Mouse (Mus musculus): ENCODE results near the gene Cracr2a. TPM values are rescaled to one million over a fixed set of nuclear protein-coding genes. Genes with fewer than 3 reads are reported as not detected.

The Cracr2a gene
- total RNA-seq, 4 experiments from 2014 or later: 2.1 to 4.3 (median 4.1) TPM

- DNase-seq: no peak
Measured at GRCm38 (mm10) chr6:127629249-127629648, 68.1 kb downstream of the Cracr2a start.

GRCm38 (mm10) chr6:127634858-127635257 is 73.7 kb downstream of the Cracr2a start:
- no peak for DNase-seq

DNA sequence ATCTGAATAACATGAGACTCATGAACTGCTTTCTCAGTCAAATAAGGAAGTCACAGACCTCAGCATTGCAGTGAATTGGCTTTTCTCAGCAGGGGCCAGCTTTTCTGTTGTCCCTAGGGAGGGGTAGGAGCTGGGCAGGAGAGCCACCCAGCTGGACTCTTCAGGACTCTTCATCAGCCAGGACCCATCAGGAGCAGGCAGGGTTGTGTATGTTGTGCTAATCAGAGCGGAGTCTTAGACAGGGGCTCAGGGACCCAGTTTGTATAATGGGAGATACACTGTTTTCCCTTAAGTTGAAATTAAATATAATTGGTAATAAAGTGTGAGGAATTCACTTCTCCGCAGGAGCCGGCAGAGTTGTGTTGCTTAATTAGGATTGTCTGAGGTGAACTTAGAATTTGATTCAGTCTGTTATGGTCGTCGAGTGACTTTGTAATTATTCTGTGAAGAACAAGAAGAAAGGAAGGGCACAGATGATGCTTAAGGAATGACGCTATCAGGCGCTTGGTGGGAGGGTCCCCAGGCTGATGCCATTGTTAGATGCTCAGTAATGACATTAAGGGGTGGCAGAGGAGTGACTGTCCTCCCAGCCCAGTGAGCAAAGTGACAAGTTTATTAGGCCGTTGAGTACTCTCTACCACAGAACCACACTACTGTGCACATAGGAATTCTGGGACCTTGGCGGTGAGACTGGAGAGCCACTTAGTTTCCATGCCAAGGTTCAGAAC is 74.5 kb downstream of the Cracr2a start:
- DNase-seq: no peak

- DNase-seq: no peak
Measured at GRCm38 (mm10) chr6:127641077-127641801, 80.1 kb downstream of the Cracr2a start.

GRCm38 (mm10) chr6:127655988-127656387 is 94.8 kb downstream of the Cracr2a start:
- DNase-seq: no peak

DNA sequence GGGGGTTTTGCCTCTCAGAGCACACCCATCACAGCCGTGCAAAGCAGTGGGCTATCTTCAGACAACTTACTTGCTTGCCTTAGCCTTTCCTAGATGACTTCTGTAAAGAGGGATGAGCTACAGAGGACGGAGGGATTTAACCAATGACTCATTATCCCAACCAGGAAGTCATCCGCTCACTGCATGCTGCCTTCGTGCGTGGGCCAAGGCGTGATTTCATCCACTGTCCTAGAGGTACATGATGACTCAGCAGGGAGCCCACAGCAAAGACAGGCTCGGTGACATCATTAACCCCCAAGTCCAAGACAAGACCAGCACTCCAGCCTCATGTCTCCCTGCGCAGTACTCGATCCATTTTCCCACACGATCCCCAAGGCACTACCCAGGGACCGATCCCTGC is 96.0 kb downstream of the Cracr2a start:
- DNase-seq: no peak

DNA sequence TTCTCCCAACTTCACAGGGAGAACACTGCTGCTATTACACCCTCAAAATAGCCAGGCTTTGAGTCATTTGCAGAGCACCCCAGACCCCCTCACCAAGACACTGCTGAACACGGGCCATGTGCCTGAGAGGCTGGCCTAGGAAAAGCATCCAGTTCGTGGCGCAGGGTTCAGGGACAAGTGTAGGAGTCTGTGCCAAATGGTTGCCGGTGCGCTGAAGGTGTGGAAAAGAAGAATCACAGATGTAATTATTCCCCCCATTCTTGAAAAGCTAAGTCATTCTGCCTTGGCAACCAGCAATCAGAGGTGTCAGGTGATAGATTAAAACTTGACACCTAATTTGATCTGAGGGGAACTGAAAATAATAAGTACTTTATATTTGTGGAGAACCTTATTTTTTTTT is 98.3 kb downstream of the Cracr2a start:
- DNase-seq: no peak

GRCm38 (mm10) chr6:127659966-127660365 is 98.8 kb downstream of the Cracr2a start:
- no peak for DNase-seq

GRCm38 (mm10) chr6:127661717-127662292 is 100.7 kb downstream of the Cracr2a start:
- DNase-seq: no peak

GRCm38 (mm10) chr6:127663263-127663662 is 102.1 kb downstream of the Cracr2a start:
- DNase-seq: no peak

GRCm38 (mm10) chr6:127669313-127669712 is 108.2 kb downstream of the Cracr2a start:
- no peak for DNase-seq

DNA sequence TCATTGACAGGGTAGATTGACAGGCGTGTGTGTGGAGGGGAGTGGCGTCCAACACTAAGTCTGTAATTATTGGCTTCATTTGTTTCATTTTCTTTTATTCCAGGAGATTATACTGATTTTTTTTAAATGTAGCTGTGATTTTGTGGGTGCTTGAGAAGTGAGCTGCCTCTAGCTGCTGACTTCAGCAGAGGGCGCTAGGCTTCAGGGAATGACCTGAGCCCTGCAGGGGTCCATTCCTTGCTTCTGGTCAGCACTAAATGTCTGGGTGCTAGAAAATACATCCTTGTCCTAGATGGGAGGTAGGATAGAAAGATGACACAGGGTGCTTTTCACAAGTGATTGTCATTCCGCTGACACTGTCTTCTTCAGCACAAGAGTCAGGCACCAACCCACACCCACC is 108.9 kb downstream of the Cracr2a start:
- DNase-seq: no peak

- DNase-seq: peak; percentile 59
Measured at GRCm38 (mm10) chr6:127672071-127672470, 110.9 kb downstream of the Cracr2a start.

DNA sequence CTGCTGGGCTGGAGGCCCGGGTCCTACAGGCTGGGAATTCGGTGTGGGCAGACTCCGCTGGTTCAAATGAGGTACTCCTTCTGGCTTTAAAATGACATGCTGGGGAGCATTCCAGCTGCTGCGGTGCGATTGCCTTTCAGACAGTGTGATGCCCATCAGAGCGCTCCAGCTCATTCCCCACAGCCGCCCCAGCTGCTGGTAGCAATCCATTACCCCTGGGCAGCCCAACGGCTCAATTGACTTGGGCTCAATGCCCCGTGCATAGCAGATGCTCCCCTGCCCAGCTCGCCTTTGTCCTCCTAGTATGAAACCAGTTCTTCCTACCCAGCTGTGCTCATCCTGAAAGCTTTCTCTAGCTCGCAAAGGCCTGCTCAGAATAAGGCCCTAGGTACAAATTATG is 115.7 kb downstream of the Cracr2a start:
- DNase-seq: no peak

- no peak for DNase-seq
Measured at GRCm38 (mm10) chr6:127678320-127678719, 117.2 kb downstream of the Cracr2a start.

DNA sequence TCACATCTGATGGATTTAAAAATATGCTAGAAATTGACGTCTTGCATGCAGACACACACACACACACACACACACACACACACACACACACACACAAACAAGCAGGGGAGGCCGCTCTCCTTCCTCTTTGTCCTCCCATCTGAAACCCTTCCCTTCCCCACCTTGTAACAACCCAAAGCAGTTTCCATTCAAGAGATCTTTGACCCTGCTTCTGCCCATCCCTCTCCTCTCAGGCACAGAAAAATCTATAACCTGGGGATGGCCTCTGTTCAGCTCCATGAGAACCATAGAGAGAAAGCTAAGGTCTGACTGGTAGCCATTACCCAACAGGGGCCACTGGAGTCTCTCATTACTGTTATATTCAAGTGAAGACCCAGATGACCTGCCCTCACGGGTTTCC is 117.9 kb downstream of the Cracr2a start:
- DNase-seq: no peak

- DNase-seq: no peak
Measured at GRCm38 (mm10) chr6:127680784-127681183, 119.6 kb downstream of the Cracr2a start.

- DNase-seq: peak; percentile 23
Measured at GRCm38 (mm10) chr6:127683561-127683960, 122.4 kb downstream of the Cracr2a start.

DNA sequence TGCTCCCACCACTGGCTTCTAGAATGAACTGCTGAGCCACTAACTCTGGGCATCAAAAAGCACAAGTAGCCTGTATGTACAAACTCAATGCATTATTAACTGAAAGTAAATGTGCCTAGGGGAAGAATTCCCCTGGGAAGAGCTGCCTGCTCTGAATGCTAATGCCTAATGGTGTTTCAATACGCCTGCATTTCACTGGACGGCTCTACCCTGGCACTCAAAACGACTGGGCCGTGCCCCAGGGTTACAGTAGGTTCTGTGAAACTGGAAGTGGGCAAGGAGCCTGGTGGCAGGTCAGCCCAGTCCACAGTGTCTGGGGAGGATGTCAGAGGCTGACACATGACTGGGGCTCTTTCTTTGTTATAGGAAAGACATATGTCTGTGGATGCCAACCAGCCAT is 123.8 kb downstream of the Cracr2a start:
- DNase-seq: peak; percentile 10

GRCm38 (mm10) chr6:127687181-127687860 is 126.2 kb downstream of the Cracr2a start:
- no peak for DNase-seq

- no peak for DNase-seq
Measured at GRCm38 (mm10) chr6:127692298-127692697, 131.2 kb downstream of the Cracr2a start.

- DNase-seq: no peak
Measured at GRCm38 (mm10) chr6:127693681-127694080, 132.5 kb downstream of the Cracr2a start.

All from adrenal gland, adult 8-10 months (tissue).